Mouse (Mus musculus): ENCODE results near the gene Krt34.

- TF ChIP-seq CTCF (IDR thresholded peaks at IDR 0.05; ENCODE audit: borderline replicate concordance, insufficient read depth, low read length): no peak
- no peak for TF ChIP-seq POLR2A (IDR thresholded peaks at IDR 0.05; ENCODE audit: low read depth, low read length)
These were observed 11.6 kb downstream of the Krt34 start, which contains the start of gene Krt33b for GRCm38 (mm10) chr11:100029768-100030167.
